Mouse (Mus musculus): ENCODE data around the gene Eif3m.

Gene Eif3m

DNA sequence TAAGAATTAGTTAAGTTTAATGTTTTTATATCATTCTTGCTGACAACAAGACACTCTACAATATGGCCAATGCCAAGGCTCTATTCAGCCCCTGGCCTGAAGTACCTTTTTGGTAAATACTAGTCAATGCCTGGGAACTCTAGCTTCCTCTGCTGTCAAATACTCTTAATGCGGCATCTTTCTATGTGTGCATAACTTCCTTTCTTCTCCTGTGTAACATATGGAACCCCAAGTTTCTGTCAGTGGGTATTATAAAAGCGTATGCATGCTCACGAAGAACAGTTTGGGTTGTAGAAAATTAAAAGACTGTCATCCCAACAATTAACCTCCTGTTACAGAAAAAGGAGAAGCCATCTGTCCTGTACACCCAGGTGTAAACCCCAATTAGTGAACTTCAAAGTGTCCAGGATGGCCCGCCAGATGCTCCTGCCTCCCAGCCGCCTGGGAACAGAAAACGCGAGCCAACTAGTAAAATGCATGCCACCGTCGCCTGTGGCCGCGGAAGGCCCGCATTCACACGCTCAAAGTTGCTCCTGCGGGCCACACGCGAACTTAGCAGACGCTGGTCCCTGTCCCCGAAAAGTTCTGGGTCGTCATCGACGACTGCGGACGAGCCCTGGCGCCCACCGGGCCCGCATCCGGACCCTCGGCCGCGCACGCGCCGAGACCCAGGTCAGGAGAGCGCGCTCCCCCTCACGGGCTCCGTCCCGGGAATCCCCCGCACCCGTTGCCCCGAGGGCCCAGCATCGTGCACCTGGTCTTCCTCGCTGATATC, 501 bp downstream of the Eif3m start:
- no peak for DNase-seq (ENCODE audit: low read depth, low spot score)

DNA sequence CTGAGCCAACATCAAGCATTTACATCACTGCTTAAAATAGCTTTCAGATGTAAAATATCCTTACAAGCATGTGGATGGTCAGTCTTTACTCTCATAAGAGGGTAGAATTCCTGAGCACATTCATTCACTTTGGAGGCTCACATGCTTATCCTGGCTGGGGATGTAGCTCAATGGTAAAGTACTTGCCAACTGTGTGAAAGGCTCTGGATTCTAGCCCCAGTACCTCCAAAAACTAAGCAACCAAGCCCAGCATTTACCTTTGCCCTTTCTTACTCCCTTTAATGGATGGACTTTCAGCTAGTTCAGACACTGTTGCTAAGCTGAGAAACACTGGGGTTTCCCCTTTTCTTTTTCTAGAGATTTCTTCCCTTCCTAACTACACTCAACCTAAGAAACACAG, 9.6 kb downstream of the Eif3m start:
- no peak for DNase-seq (ENCODE audit: low read depth, low spot score)

DNA sequence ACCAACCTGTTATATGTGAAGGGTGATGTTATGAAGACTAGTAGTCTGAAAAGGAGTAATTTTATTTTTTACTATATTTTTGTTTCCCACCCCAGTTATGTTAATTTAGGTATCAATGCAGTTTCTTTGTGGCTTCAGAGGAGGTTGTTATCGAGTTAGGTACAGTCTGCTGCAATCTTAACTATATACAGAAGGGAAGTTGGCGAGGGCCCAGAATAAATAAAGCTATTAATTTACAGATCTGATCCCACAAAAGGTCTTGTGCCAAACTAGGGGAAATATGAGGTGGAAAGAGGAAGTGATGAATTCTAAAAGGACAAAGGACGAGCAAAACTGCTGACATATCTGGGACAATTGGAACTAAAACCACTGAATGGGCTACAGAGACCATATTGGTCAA, 20.7 kb downstream of the Eif3m start:
- no peak for DNase-seq (ENCODE audit: low read depth, low spot score)

DNA sequence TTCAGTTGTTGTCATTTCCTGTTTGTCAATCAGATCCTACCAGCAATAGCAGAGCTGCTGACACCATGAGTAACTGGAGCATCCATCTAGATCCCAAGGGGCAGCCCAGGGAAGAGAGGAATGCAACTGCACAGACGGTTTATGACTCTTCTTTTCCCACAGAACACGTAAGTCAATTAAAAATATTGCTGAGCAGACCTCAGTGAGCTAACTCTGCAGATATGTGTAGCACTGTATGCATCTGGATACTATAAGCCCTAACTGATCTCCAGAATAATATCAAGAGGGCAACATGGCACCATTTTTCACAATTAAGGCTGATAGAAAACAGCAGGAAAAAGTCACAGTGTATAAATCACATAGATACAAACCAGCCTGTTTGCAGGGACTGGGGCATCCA, 22.4 kb downstream of the Eif3m start:
- DNase-seq (ENCODE audit: low read depth, low spot score), result no peak

DNA sequence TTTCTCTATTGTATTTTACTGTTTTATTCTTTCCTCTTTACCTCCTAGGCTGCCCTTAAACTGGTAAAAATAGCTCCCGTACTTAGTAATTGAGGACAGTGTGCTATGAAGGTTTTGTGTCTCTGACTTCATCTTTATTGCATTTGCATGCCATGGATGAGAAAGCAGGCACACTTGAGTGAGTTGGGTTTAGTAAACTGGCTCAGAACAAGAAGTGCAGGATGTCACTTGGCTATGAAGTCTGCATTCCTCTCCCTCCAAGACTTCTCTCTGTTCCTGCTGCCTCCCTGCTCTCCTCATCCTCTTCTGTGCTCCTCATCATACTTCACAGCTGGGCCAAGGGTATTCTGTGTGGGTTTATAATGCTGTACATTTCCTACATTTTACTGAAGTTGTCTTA, 27.9 kb downstream of the Eif3m start:
- no peak for DNase-seq (ENCODE audit: low read depth, low spot score)

DNA sequence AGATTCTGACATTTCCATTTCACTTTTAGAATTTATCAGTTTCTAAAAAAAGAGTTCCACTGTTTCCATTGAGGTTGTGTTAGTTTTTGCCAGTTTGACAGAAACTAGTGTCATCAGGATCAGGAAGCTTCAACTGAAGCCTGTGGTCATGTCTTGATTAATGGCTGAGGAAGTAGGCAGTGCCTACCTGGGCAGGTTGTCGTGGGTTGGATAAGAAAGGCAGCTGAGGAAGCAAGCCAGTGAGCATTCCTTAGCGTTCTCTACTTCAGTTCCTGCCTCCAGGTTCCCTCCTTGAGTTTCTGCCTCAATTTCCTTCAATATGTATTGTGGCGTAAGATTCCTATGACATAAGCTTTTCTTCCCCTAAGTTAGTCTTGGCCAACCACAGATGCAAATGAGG, 31.1 kb downstream of the Eif3m start:
- no peak for DNase-seq (ENCODE audit: low read depth, low spot score)

DNA sequence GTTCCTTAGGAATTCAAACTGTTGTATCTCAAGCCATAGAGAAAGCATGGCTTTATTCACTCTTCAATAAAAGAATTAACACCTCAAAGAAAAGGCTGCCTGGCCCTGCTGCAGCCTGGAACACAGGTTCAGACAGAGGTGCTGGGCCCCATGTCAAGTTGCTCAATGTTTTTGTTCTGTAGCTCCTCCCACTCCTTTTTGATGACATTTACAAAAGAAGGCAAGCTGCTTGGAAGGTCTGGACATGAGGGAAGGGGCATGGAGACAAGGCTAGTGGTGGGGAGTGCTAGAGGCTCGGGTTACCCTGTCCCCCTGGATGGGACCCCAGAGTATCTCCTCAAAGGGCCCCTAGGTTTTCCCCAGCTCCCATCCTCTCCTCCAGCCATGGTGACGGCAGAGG, 35.2 kb downstream of the Eif3m start:
- DNase-seq (ENCODE audit: low read depth, low spot score), result peak; percentile 56

DNA sequence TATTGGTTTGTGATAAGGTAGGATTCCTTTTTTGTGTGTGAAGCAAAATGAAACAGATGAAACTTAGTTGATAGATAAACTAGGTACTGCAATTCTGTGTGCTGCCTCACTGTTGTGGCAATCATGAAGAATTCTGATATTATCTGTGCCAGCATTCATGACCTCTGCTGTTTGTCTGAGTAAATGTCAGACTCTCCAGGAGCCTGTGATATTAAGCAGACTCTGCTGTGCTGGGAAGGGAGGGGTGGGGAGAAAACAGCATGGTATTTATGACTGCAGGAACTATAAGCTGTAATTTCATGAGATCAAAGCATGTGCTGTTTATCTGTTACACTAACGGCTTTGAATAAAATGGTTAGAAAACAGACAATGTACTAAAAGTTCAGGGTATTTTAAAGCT, 52.4 kb downstream of the Eif3m start:
- DNase-seq (ENCODE audit: low read depth, low spot score), result no peak
